Mouse (Mus musculus) olfactory bulb, adult 2 months (tissue): ENCODE results near the gene Gm12789.

Experiments
- CTCF ChIP-seq: fragments of 200-500 bp; IDR thresholded peaks from 2 replicates; pipeline ENCODE4 v1.5.1; 2012; ENCODE audit warnings: low read depth, mild to moderate bottlenecking, low read length, moderate library complexity; ENCODE audit not compliant: insufficient read depth
- POLR2A ChIP-seq: fragments of 200-500 bp; IDR thresholded peaks from 2 replicates; pipeline ENCODE4 v1.6.1; 2012; ENCODE audit warnings: mild to moderate bottlenecking, low read depth, low read length, moderate library complexity; ENCODE audit not compliant: insufficient read depth

- TF ChIP-seq POLR2A: no peak
- no peak for TF ChIP-seq CTCF
These were observed 12.0 kb downstream of the Gm12789 start for GRCm38 (mm10) chr4:101998267-101998922.
